Mouse (Mus musculus) megakaryocyte, adult 5-6 weeks (primary cell): ENCODE data around the gene Cphx1. TPM values are rescaled to one million over a fixed set of nuclear protein-coding genes. Genes with fewer than 3 reads are reported as not detected.

Experiments used
- total RNA-seq, 2 experiments: library from RNA; stranded (forward) in 1 of 2; stranded (reverse) in 1 of 2; fragments of 153-499, 151-499 nt in 1 of 2; fragments of 221-1000, 200-1000 nt in 1 of 2; gene quantifications; 2 replicates each; pipeline versions ENCODE4 v1.2.3 to v1.2.4; 2015 to 2017

Gene Cphx1
- total RNA-seq, 2 experiments from 2014 or later: not detected

Other genes starting within 250 kb of the Cphx1 start
- gene Ppif, start 244.2 kb upstream of the Cphx1 start, total RNA-seq (2015): 27.5 and 30.6 TPM in 2 replicates
- 6.1 and 9.3 TPM in 2 replicates for gene Ppif, start 244.2 kb upstream of the Cphx1 start, total RNA-seq (2017)
- gene Zcchc24, start 169.3 kb upstream of the Cphx1 start, total RNA-seq (2015): 33.6 and 37.0 TPM in 2 replicates
- 23.2 and 24.1 TPM in 2 replicates for gene Zcchc24, start 169.3 kb upstream of the Cphx1 start, total RNA-seq (2017)
- 91.2 and 103 TPM in 2 replicates for gene Anxa11, start 96.1 kb upstream of the Cphx1 start, total RNA-seq (2015)
- 21.2 and 38.7 TPM in 2 replicates for gene Anxa11, start 96.1 kb upstream of the Cphx1 start, total RNA-seq (2017)
- not detected in 2 replicates for gene Plac9a, start 35.2 kb upstream of the Cphx1 start, total RNA-seq (2015)
- gene Plac9a, start 35.2 kb upstream of the Cphx1 start, total RNA-seq (2017): not detected in 2 replicates
- 9.6 and 15.4 TPM in 2 replicates for gene Tmem254a, start 10.6 kb upstream of the Cphx1 start, total RNA-seq (2015)
- gene Tmem254a, start 10.6 kb upstream of the Cphx1 start, total RNA-seq (2017): 1.1 and 5.6 TPM in 2 replicates
- gene Duxbl1, start 40.3 kb downstream of the Cphx1 start, total RNA-seq (2015): not detected in 2 replicates
- 0.04 TPM in 1 of 2 replicates, not detected in the other for gene Duxbl1, start 40.3 kb downstream of the Cphx1 start, total RNA-seq (2017)
- gene Gm9780, start 104.4 kb downstream of the Cphx1 start, total RNA-seq (2015): 0.18 TPM in 1 of 2 replicates, not detected in the other
- 4.2 TPM in 1 of 2 replicates, not detected in the other for gene Gm9780, start 104.4 kb downstream of the Cphx1 start, total RNA-seq (2017)
- gene Tmem254c, start 129.1 kb downstream of the Cphx1 start, total RNA-seq (2015): 20.8 and 25.9 TPM in 2 replicates
- 15.2 and 24.2 TPM in 2 replicates for gene Tmem254c, start 129.1 kb downstream of the Cphx1 start, total RNA-seq (2017)
- not detected in 2 replicates for gene Cphx2, start 143.2 kb downstream of the Cphx1 start, total RNA-seq (2015)
- gene Cphx2, start 143.2 kb downstream of the Cphx1 start, total RNA-seq (2017): not detected in 2 replicates
- not detected in 2 replicates for gene Cphx3, start 144.0 kb downstream of the Cphx1 start, total RNA-seq (2015)
- not detected in 2 replicates for gene Cphx3, start 144.0 kb downstream of the Cphx1 start, total RNA-seq (2017)
- gene Duxbl2, start 180.0 kb downstream of the Cphx1 start, total RNA-seq (2015): not detected in 2 replicates
- not detected in 2 replicates for gene Duxbl2, start 180.0 kb downstream of the Cphx1 start, total RNA-seq (2017)
- 1.5 TPM in 1 of 2 replicates, not detected in the other for gene Plac9b, start 244.2 kb downstream of the Cphx1 start, total RNA-seq (2015)
- gene Plac9b, start 244.2 kb downstream of the Cphx1 start, total RNA-seq (2017): not detected in 2 replicates